Mouse (Mus musculus): Measurements from ENCODE around the gene Opalin.
A peak's percentile ranks its signal among the peaks of the same experiment; 100 is the strongest.

Opalin gene

GRCm38 (mm10) chr19:41076906-41077305 lies at the start of gene Opalin:
Opalin (minus strand) TSS chr19:41077113.
- no peak for DNase-seq

- DNase-seq = no peak
Measured at GRCm38 (mm10) chr19:41123009-41123408, 46.1 kb upstream of the Opalin start.

- peak; percentile 55 to 70 for DNase-seq
Measured at GRCm38 (mm10) chr19:41119924-41120323, 43.0 kb upstream of the Opalin start.

- DNase-seq = peak in 1 of 2 experiments; percentile 8
Measured at GRCm38 (mm10) chr19:41118346-41118745, 41.4 kb upstream of the Opalin start.

GRCm38 (mm10) chr19:41117334-41117733 lies 40.4 kb upstream of the Opalin start:
- DNase-seq = peak; percentile 88 to 91

GRCm38 (mm10) chr19:41114611-41115010 lies 37.7 kb upstream of the Opalin start:
- peak in 1 of 2 experiments; percentile 4 for DNase-seq

GRCm38 (mm10) chr19:41113911-41114531 lies 37.1 kb upstream of the Opalin start:
- DNase-seq = peak in 1 of 2 experiments; percentile 13

- DNase-seq = no peak
Measured at GRCm38 (mm10) chr19:41112609-41113008, 35.7 kb upstream of the Opalin start.

GRCm38 (mm10) chr19:41109991-41110390 lies 33.1 kb upstream of the Opalin start:
- DNase-seq = peak in 1 of 2 experiments; percentile 53

- DNase-seq = peak; percentile 76 to 82
Measured at GRCm38 (mm10) chr19:41109496-41109895, 32.6 kb upstream of the Opalin start.

GRCm38 (mm10) chr19:41108666-41109065 lies 31.8 kb upstream of the Opalin start:
- DNase-seq = peak; percentile 74 to 75

GRCm38 (mm10) chr19:41107530-41107929 lies 30.6 kb upstream of the Opalin start:
- no peak for DNase-seq

GRCm38 (mm10) chr19:41104922-41105321 lies 28.0 kb upstream of the Opalin start:
- peak; percentile 61 to 71 for DNase-seq

GRCm38 (mm10) chr19:41101390-41101789 lies 24.5 kb upstream of the Opalin start:
- peak; percentile 97 to 98 for DNase-seq

GRCm38 (mm10) chr19:41100863-41101262 lies 23.9 kb upstream of the Opalin start:
- DNase-seq = peak; percentile 91 to 95

- peak in 1 of 2 experiments; percentile 45 for DNase-seq
Measured at GRCm38 (mm10) chr19:41097038-41097437, 20.1 kb upstream of the Opalin start.

GRCm38 (mm10) chr19:41091901-41092300 lies 15.0 kb upstream of the Opalin start:
- DNase-seq = no peak

GRCm38 (mm10) chr19:41089833-41090232 lies 12.9 kb upstream of the Opalin start:
- peak; percentile 88 to 92 for DNase-seq

GRCm38 (mm10) chr19:41088491-41088890 lies 11.6 kb upstream of the Opalin start:
- peak in 1 of 2 experiments; percentile 40 for DNase-seq

- peak in 1 of 2 experiments; percentile 8 for DNase-seq
Measured at GRCm38 (mm10) chr19:41087901-41088300, 11.0 kb upstream of the Opalin start.

GRCm38 (mm10) chr19:41086700-41087099 lies 9.8 kb upstream of the Opalin start:
- DNase-seq = peak; percentile 89 to 91

- no peak for DNase-seq
Measured at GRCm38 (mm10) chr19:41086289-41086688, 9.4 kb upstream of the Opalin start.

- peak in 1 of 2 experiments; percentile 41 for DNase-seq
Measured at GRCm38 (mm10) chr19:41083646-41084045, 6.7 kb upstream of the Opalin start.

GRCm38 (mm10) chr19:41081589-41081988 lies 4.7 kb upstream of the Opalin start:
- DNase-seq = no peak
